Mouse (Mus musculus) E14TG2a.4 (cell line): ENCODE data around the gene Bend7.

Experiments
- CTCF ChIP-seq: conservative IDR thresholded peaks from 2 replicates; pipeline ENCODE4 v1.5.1; 2014; ENCODE audit warnings: low read length
- NANOG ChIP-seq: IDR thresholded peaks from 2 replicates; pipeline ENCODE4 v1.6.1; 2014; ENCODE audit warnings: borderline replicate concordance, low read length, mixed read lengths
- POU5F1 ChIP-seq: IDR thresholded peaks from 2 replicates; pipeline ENCODE4 v1.6.1; 2014; ENCODE audit warnings: low read length, borderline replicate concordance

GRCm38 (mm10) chr2:4791646-4792045 is 74.0 kb downstream of the Bend7 start:
- TF ChIP-seq CTCF (no peak), NANOG (no peak), POU5F1 (no peak)
